Mouse (Mus musculus): ENCODE results near the gene Btbd2.

Gene Btbd2

GRCm38 (mm10) chr10:80692249-80693165 lies 35.6 kb upstream of the Btbd2 start:
- peak; percentile 68 to 84 for DNase-seq (ENCODE audit: low read depth in 1 of 2, low spot score in 2 of 2)

GRCm38 (mm10) chr10:80687850-80688249 lies 31.0 kb upstream of the Btbd2 start:
- peak in 1 of 2 experiments; percentile 62 for DNase-seq (ENCODE audit: low read depth in 1 of 2, low spot score in 2 of 2)

GRCm38 (mm10) chr10:80686617-80687016 lies 29.7 kb upstream of the Btbd2 start:
- no peak for DNase-seq (ENCODE audit: low read depth in 1 of 2, low spot score in 2 of 2)

DNA sequence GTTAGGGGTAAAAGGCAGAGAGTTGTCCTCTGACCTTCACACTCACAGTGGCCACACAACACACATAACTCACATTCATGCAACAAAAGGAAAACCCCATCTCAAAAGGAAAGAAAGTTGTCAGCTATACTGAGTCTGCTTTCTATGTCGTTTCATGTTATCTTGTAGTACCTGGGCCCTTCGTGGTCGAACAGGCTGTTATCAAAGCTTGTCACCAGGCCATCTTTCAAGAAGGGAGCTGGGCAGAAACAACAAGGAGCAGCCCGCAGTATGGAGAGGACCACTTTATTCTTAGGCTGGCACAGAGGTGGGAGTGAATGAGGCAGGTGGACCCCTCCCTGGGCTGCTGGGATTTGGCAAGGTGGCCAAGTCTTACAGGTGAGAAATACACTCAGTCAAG lies 28.1 kb upstream of the Btbd2 start:
- no peak for DNase-seq (ENCODE audit: low read depth in 1 of 2, low spot score in 2 of 2)

DNA sequence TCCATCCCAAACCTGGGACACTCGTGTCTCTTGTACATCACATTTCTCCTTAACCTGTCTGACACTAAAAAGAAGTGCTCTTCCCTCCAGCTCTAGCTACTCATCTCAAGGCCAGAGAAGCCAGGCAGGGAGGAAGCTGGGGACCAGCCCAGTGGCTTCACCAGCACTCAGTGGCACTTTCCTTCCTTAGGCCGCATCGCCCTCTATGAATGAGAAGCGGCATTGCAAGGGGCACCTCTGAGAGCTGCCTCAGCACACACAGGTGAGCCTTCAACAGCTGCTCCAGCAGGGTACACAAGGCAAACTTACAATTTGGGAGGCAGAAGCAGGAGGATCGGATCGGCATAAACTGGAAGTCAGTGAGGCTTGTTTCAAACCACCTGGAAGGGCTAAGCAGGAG lies 27.3 kb upstream of the Btbd2 start:
- peak in 1 of 2 experiments; percentile 55 for DNase-seq (ENCODE audit: low read depth in 1 of 2, low spot score in 2 of 2)

- no peak for DNase-seq (ENCODE audit: low read depth in 1 of 2, low spot score in 2 of 2)
Measured at GRCm38 (mm10) chr10:80683647-80684046, 26.8 kb upstream of the Btbd2 start.

DNA sequence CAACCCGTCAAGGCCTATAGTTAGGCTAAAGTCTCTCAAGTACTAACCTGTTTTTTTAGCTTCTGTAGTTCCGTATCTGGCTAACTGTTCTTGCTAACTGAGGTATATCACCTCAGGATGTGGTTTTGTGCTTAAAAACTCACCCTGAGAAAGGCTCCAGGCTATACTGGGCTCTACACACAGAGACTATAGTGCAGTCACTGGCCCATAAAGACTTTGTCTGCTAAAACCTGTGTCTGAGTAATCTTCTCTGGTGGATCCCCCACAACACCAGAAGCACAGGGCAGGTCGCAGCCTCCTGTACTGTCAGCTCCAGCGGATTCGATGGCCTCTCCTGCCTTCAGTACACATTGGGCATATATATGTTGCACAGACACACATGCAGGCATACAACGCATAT lies 25.1 kb upstream of the Btbd2 start:
- DNase-seq (ENCODE audit: low read depth in 1 of 2, low spot score in 2 of 2), result no peak

DNA sequence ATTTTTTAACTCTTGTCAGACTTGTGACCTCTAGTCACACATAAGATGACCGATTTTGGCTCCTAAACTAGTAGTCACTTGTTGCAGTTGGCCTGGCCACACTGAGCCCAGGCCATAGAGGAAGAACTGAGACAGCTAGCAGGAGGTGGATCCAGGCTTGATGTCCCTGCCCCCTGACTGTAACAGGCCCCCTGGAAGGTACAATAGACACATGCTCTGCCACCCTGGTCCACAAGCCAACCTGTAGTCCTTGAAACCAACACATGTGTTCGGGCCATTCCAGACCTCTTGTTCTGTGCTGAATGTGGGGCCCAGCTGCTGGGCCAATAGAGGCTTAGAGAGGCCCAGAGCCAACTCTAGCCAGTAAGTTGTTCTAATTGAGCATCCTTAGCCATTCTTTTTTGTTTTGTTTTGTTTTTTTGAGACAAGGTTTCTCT lies 23.4 kb upstream of the Btbd2 start:
- no peak for DNase-seq (ENCODE audit: low read depth in 1 of 2, low spot score in 2 of 2)

DNA sequence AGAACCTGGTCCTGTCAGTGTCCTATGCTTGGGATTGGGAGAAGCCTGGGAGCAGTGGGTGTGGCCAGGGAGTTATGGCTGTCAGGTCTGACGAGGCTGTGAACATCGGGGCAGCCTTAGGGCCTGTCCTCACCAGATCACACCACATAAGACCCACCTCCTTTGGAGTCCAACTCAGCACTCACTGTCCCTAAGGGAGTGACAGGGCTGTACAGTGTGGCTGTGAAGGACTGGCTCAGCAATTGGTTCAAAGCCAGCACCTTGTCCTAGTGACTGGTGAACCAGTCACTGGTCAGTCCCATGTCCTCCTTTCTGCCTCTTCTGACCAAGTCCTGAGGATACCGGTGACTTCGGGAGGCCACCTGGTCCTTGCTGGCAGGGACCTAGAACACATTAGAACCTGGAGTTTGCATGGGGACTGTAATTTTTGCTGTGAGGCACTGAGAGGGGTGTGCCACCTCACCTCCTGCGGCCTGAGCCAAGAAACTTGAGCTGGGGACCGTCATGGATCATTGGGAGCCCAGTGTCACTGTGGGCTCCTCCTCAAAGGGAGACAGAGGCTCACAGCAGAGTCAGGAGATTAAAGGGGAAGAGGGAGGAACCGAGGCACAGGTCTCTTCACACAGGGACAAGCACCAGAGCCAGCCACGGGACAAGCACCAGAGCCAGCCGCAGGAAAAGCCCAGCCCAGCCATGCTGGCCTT lies 22.8 kb upstream of the Btbd2 start:
- DNase-seq (ENCODE audit: low read depth in 1 of 2, low spot score in 2 of 2), result no peak

GRCm38 (mm10) chr10:80678601-80679377 lies 21.9 kb upstream of the Btbd2 start:
- DNase-seq (ENCODE audit: low read depth in 1 of 2, low spot score in 2 of 2), result peak in 1 of 2 experiments; percentile 47

DNA sequence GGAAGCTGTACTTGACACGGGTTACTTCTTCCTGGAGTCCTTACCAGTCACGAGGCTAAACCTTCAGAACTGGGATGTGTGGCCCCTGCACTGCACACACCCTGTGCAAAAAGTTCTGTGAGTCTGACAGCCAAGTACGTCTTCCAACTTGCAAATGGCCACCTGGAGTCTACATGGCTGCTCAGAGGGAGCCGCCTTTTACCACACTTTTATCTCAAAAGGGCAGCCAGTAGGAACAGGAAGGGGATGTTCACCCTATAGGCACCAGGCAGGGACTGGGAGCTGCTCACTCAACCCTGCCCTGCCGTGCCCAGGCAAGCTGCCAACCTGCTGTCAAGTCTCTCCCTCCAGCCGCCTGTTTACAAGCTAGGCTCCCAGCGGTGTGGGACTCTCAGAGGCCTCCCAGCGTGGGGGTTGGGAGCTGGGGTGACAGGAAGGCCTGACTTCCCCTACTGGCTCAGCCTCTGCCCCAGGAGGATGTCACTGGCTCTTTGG lies 21.1 kb upstream of the Btbd2 start, which contains the start of gene Mknk2:
TSS of gene Mknk2 (minus strand) at position 171 of the 495 bp plus-strand sequence.
- peak; percentile 87 to 90 for DNase-seq (ENCODE audit: low read depth in 1 of 2, low spot score in 2 of 2)

- DNase-seq (ENCODE audit: low read depth in 1 of 2, low spot score in 2 of 2), result no peak
Measured at GRCm38 (mm10) chr10:80677128-80677875, 20.4 kb upstream of the Btbd2 start.

DNA sequence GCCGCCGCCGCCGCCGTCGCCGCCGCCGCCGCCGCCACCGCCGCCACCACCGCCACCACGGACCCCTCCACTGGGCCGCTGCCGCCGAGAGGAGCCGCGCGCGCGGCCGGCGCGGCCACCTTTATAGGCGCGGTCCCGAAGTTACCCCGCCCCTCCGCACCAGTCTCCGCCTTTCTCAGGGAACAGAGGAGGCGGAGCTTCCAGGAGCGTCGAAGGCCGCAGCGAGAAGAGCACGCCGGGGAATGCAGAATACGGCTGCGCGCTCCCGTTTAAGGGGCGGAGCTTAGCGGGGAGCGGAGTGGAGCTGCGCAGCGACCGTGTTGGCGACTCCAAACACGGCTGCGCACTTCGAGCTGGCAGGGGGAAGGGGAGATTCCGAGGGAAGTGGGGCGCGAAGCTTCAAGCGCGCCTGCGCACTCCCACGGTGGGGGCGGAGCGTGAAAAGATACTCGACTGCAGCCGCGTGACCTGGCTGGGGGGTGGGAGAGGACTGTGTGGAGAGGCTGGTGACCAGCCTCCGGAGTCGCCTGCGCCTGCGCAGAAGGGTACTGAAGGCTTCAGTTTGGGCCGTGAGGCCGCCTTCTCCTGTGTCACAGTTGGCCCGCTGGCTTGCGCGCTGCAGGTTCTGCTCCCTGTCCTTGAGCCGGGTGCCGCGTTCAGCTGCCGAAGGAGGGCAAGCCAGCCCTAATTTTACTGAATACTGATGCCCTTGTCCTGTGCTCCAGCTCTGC lies 19.5 kb upstream of the Btbd2 start:
- peak; percentile 99 for DNase-seq (ENCODE audit: low read depth in 1 of 2, low spot score in 2 of 2)

- no peak for DNase-seq (ENCODE audit: low read depth in 1 of 2, low spot score in 2 of 2)
Measured at GRCm38 (mm10) chr10:80675405-80676197, 18.7 kb upstream of the Btbd2 start.

- no peak for DNase-seq (ENCODE audit: low read depth in 1 of 2, low spot score in 2 of 2)
Measured at GRCm38 (mm10) chr10:80674851-80675404, 18.1 kb upstream of the Btbd2 start.

DNA sequence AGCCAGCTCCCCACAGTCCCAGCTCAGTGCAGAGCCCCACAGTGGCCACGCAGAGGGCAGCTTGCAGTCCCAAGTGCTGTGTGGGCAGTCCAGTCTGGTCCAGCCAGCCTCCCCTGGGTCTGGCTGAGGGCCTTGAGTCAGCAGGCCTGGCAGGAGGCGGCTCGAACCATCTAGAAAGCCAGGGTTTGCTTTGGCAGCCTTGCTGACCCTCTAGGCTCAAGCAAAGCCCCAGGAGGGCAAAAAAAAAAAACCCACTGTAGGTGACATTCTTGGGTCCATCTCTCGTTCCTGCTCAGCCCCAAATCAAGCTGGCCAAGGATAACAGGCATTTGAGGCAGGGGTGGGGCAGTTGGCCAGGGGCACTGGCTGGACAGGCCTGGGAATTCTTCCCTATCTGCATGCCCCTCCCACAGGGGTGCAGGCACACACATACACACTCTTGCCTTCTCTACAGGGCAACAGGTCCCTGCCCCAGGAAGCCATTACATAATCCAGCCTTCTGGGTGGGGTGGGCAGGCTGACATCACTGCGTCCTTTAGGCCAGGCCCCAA lies 17.4 kb upstream of the Btbd2 start:
- no peak for DNase-seq (ENCODE audit: low read depth in 1 of 2, low spot score in 2 of 2)

DNA sequence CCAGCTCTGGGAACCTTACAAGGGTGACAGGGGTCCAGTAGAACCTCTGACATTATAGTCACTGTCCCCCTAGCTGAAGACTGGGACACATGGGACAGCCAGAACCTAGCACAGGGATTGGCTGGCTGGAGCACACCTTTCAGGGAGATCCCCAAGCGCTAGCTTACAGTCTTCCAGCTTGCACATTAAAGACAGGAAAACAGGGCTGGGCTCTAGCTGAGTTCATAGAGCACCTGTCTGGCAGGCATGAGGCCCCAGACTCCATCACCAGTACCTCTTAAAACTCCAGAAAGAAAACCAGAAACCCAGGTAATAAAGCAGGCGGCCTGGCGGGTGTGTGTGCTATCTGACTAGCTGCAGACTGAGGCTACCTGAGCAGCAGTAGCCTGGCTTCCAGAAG lies 16.8 kb upstream of the Btbd2 start:
- no peak for DNase-seq (ENCODE audit: low read depth in 1 of 2, low spot score in 2 of 2)

- DNase-seq (ENCODE audit: low read depth in 1 of 2, low spot score in 2 of 2), result no peak
Measured at GRCm38 (mm10) chr10:80671936-80672690, 15.2 kb upstream of the Btbd2 start.
